Mouse (Mus musculus): ENCODE measurements around the gene Col25a1.

Gene Col25a1

GRCm38 (mm10) chr3:130556263-130556662, 425.0 kb downstream of the Col25a1 start:
- in situ Hi-C loops (cut with MseI, MboI), result no loop called here

GRCm38 (mm10) chr3:130565586-130565985, 434.3 kb downstream of the Col25a1 start:
- in situ Hi-C loops (cut with MseI, MboI), result no loop called here

- in situ Hi-C loops (cut with MseI, MboI), result no loop called here
Measured at GRCm38 (mm10) chr3:130568331-130569095, 437.2 kb downstream of the Col25a1 start.

- in situ Hi-C loops (cut with MseI, MboI), result loop anchor here (5.0 to 10.0 kb wide), 3 partner anchors 386 to 468 kb away; no protein-coding TSS in a partner anchor
Measured at GRCm38 (mm10) chr3:130573243-130573642, 441.9 kb downstream of the Col25a1 start.

- in situ Hi-C loops (cut with MseI, MboI), result loop anchor here (5.0 to 10.0 kb wide), 4 partner anchors 387 to 472 kb away; no protein-coding TSS in a partner anchor
Measured at GRCm38 (mm10) chr3:130574652-130575051, 443.4 kb downstream of the Col25a1 start.

GRCm38 (mm10) chr3:130576683-130577082, 445.4 kb downstream of the Col25a1 start:
- in situ Hi-C loops (cut with MseI, MboI), result loop anchor here (5.0 to 10.0 kb wide), 3 partner anchors 392 to 474 kb away; no protein-coding TSS in a partner anchor

GRCm38 (mm10) chr3:130579501-130579900, 448.2 kb downstream of the Col25a1 start:
- in situ Hi-C loops (cut with MseI, MboI), result loop anchor here (5.0 to 10.0 kb wide), 3 partner anchors 395 to 477 kb away; no protein-coding TSS in a partner anchor

- in situ Hi-C loops (cut with MseI, MboI), result no loop called here
Measured at GRCm38 (mm10) chr3:130581577-130581976, 450.3 kb downstream of the Col25a1 start.

GRCm38 (mm10) chr3:130582903-130583664, 451.8 kb downstream of the Col25a1 start:
- in situ Hi-C loops (cut with MseI, MboI), result no loop called here

GRCm38 (mm10) chr3:130584007-130584406, 452.7 kb downstream of the Col25a1 start:
- in situ Hi-C loops (cut with MseI, MboI), result no loop called here

- in situ Hi-C loops (cut with MseI, MboI), result no loop called here
Measured at GRCm38 (mm10) chr3:130595050-130595449, 463.7 kb downstream of the Col25a1 start.

- in situ Hi-C loops (cut with MseI, MboI), result no loop called here
Measured at GRCm38 (mm10) chr3:130601491-130601890, 470.2 kb downstream of the Col25a1 start.

GRCm38 (mm10) chr3:130607924-130608323, 476.6 kb downstream of the Col25a1 start:
- in situ Hi-C loops (cut with MseI, MboI), result loop anchor here (5.0 kb wide), 1 partner anchor 79 kb away; no protein-coding TSS in a partner anchor

- in situ Hi-C loops (cut with MseI, MboI), result no loop called here
Measured at GRCm38 (mm10) chr3:130614444-130614843, 483.1 kb downstream of the Col25a1 start.

- in situ Hi-C loops (cut with MseI, MboI), result no loop called here
Measured at GRCm38 (mm10) chr3:130615625-130616024, 484.3 kb downstream of the Col25a1 start.

GRCm38 (mm10) chr3:130617439-130617898, 486.2 kb downstream of the Col25a1 start, which contains the start of gene Etnppl:
TSS of gene Etnppl (plus strand) at chr3:130617448.
- in situ Hi-C loops (cut with MseI, MboI), result no loop called here

- in situ Hi-C loops (cut with MseI, MboI), result no loop called here
Measured at GRCm38 (mm10) chr3:130620517-130621146, 489.3 kb downstream of the Col25a1 start.

GRCm38 (mm10) chr3:130628358-130628757, 497.1 kb downstream of the Col25a1 start:
- in situ Hi-C loops (cut with MseI, MboI), result no loop called here

- in situ Hi-C loops (cut with MseI, MboI), result no loop called here
Measured at GRCm38 (mm10) chr3:130633859-130634258, 502.6 kb downstream of the Col25a1 start.

- in situ Hi-C loops (cut with MseI, MboI), result no loop called here
Measured at GRCm38 (mm10) chr3:130646110-130646810, 515.0 kb downstream of the Col25a1 start.
